Mouse (Mus musculus): ENCODE measurements around the gene Adssl1.

- TF ChIP-seq POLR2A (IDR thresholded peaks at IDR 0.05; ENCODE audit: borderline replicate concordance, insufficient read depth, low read length) (no peak), CTCF (IDR thresholded peaks at IDR 0.05; ENCODE audit: borderline replicate concordance, insufficient read depth, low read depth, low read length) (no peak)
Measured at GRCm38 (mm10) chr12:112571064-112571463, 48.8 kb upstream of the Adssl1 start.
